Mouse (Mus musculus) adrenal gland, adult 18-20 months (tissue): ENCODE results near the gene Hpca. TPM values are rescaled to one million over a fixed set of nuclear protein-coding genes. Genes with fewer than 3 reads are reported as not detected.

ENCODE experiments used
- DNase-seq, 2 experiments: peaks; one replicate each; pipeline ENCODE4 v3.0.0; 2021 to 2022; ENCODE audit warnings: low spot score in 2 of 2
- total RNA-seq, 2 experiments: library from RNA; stranded (reverse); gene quantifications; 1 replicate in 1 of 2; 2 replicates in 1 of 2; pipeline ENCODE4 v1.2.3; 2021

Gene Hpca
- total RNA-seq, 2 experiments from 2014 or later, result 2.1 to 3.1 TPM

DNA sequence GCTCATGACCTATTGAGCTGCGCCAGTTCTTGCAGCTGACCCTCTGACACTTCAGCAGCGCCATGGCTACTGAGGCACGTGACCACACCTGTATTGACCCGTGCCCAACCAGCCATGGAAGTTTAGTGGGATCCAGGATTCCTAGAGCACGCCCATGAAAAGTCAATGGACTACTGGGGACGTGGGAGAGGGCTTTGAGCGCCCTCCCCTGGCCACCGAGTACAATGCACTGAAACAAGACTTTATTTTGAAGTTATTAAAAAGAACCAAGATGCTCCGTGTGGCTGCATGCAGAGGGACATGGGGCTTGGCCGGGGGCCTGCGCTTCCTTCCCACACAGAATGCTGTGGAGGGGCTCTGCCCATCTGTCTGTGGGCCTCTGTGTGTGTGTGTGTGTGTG is 10.5 kb downstream of the Hpca start:
- no peak for DNase-seq

DNA sequence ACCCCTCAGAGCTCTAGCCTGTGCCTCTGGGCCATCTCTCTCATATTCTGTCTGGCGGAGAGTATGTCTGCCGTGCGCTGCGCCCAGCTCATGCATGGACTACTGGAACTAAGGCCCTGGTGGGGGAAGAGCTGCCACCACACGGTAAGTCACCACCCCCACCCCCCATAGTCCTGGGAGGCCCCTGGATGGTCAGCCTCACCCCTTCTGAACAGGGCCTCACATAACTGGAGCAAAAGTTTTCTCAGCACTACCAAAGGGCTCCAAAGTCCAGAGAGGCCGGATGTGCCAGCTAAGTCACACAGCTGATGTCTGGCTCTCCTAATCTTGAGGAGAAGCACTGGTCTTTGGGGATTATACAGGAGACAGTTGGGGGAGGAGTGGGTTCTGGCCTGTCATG is 11.0 kb downstream of the Hpca start:
- DNase-seq, result no peak

DNA sequence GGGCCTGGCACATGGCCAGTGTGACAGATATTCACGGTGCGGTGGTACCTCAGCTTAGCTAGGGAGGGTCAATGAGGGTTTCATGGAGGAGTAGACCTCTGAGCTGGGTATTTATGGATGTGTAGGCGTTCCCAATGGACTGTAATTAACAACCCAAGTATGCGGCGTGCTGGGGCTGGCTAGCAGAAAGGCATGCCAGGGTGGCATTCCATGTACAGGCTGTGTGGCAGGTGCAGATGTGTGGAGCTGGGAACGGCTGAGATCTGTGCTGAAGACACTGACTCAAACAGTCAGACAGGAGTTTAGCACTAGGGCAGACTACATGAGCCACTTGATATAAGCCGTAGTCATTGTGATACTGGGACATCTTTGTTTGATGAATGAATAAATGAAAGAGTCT is 13.2 kb downstream of the Hpca start:
- no peak for DNase-seq

DNA sequence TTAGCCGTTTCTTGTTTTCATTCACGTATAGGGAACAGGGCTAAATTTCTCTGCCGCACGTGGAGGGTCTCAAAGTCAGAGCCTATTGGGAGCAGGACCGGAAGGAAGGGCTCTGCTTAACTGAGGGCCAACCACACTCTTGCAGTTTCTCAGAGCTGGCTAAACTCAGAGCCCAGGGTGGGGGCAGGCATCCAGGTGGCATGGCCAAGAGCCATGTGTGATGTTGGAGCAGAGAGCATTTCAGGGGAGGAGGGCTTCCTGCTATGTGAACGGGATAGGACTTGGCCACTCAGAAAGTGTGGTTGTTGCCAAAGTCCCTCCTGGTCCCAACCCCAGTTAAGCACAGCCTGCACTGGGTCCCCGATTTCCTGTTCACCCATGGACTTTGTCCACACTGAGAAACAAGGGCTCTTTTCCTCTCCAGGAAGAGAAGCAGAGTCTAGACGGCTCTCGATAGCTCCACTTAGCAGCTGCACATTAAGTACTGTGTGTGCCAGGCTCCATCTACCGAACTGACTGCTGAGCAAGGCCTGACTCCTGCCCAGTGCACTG is 14.4 kb downstream of the Hpca start:
- no peak for DNase-seq

DNA sequence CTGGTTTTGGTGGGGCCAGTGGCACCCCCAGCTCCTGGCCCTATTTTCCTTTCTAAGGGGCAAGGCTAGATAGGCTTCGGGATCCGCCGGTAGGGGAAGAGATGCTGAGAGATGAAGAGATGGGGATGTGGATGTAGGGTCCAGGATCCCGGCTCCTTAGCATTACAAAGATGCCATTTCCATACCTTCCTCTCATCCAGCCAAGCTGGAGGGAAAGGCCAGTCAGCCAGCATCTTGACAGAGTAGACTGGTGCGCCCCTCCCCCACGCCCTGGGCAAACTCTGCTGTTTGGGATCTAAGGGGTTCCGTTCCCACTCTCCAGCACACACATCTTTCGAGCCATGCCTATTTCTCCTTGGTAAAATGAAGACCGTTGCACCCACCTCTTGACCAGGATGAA is 15.8 kb downstream of the Hpca start:
- no peak for DNase-seq

DNA sequence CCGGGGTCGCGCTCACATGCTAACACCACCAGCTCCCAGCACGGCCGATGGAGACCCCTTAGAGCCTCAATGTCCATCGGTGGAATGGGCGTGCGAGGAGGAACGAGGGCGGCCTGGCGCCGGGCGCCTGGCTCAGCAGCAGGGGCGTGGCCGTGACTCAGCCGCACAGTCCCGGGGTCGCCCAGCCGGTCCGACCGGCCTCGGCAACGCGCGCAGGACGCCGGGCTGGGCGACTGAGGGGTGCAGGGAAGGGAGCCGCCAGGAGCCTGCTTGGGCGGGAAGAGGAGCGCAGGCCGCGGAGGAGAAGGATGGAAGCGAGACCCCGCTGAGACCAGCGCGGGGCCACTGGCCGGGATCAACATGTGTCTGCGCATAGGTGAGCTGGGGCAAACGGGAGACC is 16.5 kb downstream of the Hpca start, which contains the start of gene Tmem54:
Gene Tmem54 (plus strand): TSS at position 193 of the 400 bp plus-strand sequence.
- no peak for DNase-seq

DNA sequence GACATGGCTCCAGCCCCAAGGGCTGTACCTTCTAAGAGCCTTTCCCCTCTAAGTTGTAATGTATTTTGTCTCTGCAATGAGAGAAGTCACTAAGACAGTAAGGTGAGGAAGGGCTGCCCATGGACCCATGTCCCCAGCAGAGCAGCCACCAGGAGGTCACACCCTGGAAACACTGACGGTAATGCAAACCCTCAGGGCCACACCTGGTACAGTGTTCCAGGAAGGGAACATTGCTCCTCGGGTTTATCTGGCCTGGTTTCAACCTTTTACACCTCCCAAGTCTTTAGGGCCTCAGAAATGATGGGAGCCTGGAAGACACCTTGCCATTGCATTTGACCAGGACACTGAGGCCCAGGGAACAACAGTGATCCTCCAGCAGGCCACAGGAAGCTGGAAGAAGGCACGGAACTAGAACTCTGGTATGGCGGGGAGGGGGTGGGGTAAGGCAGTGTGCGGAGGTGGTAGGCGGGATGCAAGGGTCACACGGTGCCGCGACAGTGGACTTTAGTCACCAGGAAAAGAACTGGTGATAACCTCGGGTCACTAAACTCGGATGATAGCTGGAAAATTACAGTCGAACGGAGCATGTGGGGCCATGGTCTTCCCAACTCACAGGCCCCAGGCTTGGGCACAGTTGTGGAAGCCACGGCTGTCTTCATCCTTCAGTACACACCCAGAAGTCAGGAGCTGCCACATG is 19.6 kb downstream of the Hpca start:
- DNase-seq, result no peak

DNA sequence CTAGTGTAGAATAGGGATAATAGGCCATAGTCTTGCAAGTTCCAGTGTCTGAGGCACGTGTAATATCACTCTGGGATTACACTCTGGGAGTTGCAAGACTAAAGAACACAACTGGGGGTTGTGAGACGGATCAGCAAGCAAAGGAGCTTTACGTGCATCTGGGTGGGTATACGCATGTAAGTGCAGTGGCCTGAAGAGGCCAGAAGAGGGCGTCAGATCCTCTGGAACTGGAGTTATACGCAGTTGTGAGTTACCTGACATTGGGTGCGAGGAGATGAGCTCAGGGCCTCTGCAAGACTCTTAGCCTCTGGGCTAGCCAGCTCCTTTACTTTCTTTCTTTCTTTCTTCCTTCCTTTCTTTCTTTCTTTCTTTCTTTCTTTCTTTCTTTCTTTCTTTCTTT is 24.8 kb downstream of the Hpca start:
- DNase-seq, result no peak

DNA sequence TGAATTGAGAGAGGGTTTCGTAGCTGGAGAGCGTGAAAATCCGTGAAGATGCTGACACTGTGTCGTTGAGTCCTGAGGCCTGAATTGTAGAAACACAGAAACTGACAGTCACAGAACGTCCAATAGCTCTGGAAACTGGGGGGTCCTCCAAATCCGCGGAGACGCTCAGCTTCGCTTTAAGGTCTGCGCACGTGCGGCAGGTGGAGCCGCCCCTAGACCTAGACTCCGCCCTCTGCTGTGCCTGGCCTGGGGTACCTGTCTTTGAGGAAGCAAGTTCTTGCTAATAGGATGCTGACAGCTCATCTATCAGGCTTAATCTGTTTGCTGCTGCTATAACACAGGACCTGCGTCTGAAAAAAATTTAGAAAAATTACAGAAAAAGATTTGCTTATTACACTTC is 26.6 kb downstream of the Hpca start:
- no peak for DNase-seq

DNA sequence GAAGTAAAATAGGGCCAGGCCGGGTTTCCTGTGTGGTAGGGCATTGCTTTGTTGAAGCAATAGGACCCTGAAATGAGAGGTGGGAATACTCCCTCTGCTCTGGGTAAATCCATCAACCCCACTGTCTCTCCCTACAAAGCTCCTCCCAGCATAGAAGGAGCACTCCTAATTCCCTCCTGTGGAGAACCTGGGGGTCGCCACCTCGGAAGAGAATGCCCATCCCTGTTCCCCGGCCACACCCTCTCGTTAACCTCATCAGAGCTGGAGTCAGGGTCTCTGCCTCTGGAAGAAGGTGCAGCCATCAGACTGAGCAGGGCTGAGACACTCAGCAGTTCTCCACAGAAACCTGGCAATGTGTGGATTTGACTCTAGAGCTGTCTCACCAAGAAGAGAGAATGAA is 34.0 kb downstream of the Hpca start:
- no peak for DNase-seq

DNA sequence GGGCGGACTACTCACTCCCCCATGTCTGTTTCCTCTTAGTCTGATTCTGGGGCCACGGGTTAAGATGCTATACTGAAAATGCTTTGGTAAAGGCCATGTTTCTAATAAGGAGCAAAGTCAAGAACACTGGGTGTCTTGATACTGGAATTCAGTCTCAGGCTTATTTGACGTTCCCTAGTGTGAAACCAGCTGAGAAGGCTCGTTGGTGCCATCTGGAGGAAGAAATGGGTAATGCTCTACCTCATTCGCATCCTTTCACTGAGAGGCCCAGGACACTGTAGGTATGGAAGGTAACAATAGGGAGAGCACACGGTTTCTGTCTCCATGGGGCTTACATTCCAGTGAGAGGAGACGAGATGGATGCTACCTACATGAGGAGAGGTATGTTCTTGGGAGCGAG is 35.8 kb downstream of the Hpca start:
- peak; percentile 65 to 69 for DNase-seq

DNA sequence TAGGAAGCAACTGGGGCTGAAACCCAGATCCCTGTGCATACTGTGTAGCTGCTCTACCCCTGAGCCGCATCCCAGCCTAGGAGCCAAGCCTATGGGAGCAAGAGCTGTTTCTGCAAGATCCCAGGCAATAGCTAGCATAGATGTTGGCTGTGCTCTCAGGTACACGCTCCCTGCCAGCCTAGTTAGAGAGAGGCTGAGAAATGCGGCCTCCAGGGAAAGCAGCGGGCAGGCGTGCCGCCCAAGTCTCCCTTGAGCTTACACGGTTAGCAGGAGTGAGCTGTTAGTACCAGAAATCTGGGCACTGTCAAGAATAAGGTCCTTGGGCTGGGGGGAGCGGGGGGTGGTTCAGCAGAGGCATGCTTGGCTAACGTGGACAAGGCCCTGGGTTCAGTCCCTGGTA is 36.9 kb downstream of the Hpca start:
- no peak for DNase-seq

DNA sequence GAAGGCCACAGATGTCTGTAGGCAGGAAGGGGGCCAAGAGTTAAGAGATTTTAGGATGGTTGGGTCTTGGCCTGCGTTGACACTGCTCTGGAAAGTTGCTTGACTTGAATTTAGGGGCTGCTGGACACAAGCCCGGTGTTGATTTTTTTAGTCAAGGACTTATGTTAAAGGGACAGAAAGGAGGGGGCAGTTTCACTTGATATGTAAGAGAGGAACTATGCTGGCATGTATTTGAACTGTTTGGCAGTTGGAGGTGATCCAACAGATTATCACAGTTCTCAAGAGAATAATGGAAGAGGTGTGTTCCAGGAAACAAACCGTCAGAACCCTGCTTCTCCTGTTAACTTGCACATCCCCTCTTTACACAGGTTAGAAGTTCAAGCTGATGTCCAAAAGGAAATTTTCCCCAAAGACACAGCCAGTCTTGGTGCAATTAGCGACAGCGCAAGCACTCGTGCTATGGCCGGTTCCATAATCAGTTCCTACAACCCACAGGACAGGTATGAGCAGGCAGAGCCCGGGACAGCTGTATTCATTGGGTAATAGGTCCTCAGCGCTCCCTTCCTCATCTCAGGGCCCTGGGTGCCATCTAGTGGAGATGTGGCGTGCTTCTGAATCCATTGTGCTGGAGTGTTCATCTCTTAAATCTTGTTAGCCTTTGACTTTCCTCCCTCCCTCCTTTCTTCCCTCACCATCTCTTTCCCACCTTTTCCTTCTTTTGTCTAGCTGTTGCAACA is 39.3 kb downstream of the Hpca start:
- peak; percentile 50 to 59 for DNase-seq

DNA sequence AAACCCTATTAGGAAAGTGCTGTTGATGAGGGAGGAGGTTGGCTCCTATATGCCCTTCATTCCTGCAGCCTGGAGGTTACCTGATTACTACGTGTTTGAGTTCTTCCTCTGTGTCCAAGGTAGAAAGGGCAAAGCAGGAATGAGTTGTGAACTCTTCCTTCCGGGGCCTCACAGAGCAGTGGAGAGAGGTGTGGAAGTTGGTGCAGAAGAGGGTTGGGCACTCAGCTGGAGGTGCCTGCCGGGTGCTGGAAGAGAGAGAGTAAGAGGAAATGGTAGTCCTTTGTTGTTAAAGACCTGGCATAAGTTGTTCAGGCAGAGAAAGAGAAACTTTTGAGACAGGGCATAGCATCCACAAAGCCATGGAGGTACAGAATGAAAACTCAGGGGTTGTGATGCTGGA is 39.9 kb downstream of the Hpca start:
- DNase-seq, result no peak

DNA sequence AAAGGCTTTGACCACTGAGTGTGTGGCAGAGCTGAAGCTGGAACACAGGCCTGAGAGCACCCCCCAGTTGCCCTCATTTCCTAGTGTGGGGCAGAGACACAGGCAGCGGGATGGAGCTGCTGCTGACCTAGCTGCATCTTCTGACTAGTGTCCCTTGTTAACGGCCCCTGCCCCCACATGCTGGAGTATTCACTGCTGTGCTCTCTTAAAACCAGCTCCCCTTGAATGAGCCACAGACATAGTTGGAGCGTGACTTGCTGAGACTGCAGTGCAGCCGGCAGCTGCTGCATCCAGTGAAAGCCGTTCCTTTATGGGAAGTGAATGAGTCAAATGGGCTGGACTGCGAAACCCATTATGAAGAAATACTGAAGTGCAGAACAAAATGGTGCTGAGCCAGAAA is 40.3 kb downstream of the Hpca start:
- no peak for DNase-seq

DNA sequence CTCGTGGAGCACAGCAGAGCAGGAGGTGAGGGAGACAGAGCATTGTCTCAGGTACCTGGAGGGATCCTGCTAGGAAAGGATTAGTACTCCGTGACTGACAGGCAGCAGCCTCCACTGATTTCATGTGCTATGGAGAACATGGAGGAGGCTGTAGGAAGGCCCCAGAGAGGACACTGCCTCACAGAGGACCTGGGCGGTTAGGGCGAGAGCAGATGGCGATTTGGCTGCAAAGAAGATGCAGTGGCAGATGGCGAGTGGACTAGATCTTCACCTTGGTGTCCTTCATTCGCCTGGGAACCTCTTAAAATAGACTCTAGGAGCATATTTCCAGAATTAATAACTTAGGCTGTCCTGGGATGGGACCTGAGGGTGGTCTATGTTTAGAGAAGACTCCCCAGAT is 40.8 kb downstream of the Hpca start:
- no peak for DNase-seq

DNA sequence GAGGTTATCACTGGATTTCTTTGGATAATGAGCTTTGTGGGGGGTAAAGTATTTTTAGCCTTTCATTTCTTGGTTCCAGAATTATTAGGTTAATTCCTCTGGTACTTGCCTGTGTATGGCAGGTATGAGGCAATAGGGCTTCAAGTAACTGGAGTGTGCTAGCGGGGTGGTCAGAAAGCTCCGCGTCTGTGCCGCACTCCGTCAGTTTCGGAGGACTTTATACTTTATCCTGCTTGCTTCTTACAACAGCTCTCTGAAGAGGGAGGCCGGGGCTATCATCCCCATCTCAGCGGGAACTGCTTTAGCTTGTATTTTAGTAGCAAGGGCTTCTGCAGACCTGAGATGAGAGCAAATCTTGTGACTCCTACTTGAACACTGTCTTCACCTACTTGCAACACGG is 42.7 kb downstream of the Hpca start:
- DNase-seq, result no peak

DNA sequence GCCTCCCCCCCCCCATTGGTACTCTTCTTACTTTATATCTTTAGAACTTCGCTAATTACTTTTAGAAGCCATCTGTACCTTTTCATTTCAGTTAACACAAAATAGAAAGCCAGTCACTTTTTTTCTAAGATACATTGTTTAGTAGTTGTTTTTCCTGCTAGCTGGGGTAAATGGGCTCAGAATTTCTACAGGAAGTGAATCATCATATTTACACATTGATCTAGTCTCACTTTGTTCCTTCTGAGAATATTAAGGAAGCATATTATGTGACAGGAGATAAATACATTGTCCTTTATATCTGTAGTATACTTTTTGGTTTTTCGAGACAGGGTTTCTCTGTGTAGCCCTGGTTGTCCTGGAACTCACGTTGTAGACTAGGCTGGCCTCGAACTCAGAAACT is 53.0 kb downstream of the Hpca start:
- no peak for DNase-seq

DNA sequence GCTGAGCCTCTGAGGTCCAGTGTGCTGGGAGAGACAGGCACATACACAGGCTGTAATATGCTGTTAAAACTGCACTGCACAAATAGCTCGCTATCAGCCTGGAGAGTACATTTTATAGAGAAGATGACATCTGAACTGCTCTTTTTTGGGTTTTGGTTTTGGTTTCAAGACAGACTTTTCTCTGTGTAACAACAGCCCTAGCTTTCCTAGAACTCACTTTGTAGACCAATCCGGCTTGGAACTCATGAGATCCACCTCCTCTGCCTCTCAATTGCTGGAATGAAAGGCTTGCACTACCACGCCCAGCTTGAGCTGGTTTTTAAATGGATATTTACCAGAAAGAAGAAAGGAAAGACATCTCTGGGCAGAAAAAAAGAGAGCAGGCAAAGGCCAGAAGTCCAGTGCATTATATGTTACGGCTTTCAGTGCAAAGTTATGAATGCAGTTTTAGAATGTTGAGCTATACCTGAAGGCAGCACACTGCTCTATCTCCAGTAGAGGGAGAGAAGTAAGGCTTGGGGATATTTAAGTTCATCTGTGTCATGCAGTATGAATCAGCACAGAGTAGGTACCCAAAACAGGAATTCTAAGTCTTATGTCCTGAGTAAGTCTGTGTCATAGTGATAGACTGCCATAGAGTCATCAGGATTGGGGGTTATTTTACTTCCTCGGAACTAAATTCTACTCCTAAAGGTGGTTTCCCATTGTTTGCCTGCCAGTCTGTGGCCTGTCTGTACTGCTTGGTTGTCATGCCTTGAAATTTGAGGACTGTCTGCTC is 54.0 kb downstream of the Hpca start:
- DNase-seq, result no peak

DNA sequence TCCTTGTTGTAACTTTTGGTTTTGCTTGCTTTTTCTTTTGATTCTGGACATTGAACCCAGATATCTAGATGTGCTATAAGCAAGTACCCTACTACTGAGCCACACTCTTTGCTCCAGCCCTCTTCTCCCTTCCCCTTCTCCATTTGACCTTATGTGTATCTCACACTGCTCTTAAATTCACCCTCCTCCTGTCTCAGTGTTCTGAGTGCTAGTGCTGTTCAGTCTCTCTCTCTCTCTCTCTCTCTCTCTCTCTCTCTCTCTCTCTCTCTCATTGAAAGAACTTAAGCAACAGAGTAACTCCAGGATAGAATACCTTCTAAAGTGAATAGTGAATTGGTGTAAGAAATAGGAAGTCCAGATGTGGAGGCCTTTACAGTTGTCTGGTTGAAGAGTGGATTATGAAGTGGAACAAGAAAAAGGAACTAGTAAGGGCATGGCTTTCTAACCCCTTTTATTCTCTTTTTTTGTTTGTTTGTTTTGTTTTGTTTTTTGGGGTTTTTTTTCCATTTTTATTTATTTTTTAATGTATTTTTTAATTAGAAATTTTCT is 56.1 kb downstream of the Hpca start:
- DNase-seq, result no peak

DNA sequence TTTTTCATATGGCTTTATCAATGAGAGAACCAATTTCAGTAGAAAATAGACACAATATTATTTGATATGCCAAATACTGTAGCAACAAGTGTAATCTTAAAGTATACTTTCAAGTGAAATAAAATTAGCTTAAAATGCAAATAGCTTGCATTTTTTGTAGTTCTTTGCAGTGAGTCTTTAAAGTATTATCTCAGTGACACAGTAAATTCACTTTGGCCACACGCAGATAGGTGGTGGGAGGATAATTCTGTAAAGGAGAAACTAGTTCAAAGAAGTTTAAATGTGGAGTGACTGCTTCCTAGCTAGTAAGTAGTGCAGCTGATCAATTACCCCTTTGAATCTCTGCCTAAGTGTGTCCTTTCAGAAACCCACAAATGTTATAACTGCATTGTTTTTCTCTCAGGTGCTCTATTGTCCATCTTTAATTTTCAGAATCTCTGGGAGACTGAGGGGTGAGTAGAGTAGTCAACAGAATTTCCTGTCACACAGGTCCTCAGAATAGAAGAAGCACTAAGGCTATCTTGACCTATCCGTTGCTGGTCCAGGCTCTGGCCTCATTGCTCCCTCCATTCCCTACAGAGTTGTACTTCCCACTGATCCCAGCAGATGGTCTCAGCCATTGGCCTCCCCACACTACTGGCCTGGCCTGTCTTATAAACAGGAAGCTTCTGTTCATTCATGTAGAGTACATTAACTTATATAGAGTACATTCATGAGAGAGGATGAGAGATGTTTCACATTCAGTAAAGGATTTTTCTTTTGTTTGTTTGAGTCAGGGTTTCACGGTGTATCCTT is 59.4 kb downstream of the Hpca start:
- no peak for DNase-seq
